Mouse (Mus musculus) 3T3-L1 (cell line): ENCODE measurements around the gene Rock2.

Experiments used
- DNase-seq: peaks from one replicate; pipeline ENCODE4 v3.0.0-alpha.2; 2015; ENCODE audit warnings: low read depth, low spot score

Rock2 gene

DNA sequence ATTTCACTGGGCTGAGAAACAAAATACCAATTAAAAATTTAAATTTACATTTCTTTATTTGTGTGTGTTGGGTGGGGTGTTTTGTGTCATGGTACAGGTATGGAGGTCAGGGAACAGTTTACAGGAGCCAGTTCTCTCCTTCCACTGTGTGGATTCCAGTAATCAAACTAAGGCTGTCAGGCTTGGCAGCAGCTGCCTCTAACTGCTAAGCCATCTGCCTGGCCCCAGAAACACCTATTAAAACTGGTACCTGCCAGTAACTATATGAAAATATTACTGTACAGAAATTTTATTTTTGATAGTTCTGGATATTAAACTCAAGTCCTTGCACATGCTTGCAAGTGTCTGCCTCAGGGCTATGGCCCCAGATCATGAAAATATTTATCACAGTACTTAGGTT, 4.1 kb downstream of the Rock2 start:
- DNase-seq = no peak

GRCm38 (mm10) chr12:16900625-16901222, 6.0 kb downstream of the Rock2 start:
- peak; percentile 48 for DNase-seq

- peak; percentile 31 for DNase-seq
Measured at GRCm38 (mm10) chr12:16903949-16904635, 9.4 kb downstream of the Rock2 start.

- no peak for DNase-seq
Measured at GRCm38 (mm10) chr12:16907282-16907846, 12.7 kb downstream of the Rock2 start.

GRCm38 (mm10) chr12:16907953-16908648, 13.4 kb downstream of the Rock2 start:
- DNase-seq = no peak

- no peak for DNase-seq
Measured at GRCm38 (mm10) chr12:16911524-16911923, 16.8 kb downstream of the Rock2 start.

GRCm38 (mm10) chr12:16912600-16912999, 17.9 kb downstream of the Rock2 start:
- DNase-seq = no peak

DNA sequence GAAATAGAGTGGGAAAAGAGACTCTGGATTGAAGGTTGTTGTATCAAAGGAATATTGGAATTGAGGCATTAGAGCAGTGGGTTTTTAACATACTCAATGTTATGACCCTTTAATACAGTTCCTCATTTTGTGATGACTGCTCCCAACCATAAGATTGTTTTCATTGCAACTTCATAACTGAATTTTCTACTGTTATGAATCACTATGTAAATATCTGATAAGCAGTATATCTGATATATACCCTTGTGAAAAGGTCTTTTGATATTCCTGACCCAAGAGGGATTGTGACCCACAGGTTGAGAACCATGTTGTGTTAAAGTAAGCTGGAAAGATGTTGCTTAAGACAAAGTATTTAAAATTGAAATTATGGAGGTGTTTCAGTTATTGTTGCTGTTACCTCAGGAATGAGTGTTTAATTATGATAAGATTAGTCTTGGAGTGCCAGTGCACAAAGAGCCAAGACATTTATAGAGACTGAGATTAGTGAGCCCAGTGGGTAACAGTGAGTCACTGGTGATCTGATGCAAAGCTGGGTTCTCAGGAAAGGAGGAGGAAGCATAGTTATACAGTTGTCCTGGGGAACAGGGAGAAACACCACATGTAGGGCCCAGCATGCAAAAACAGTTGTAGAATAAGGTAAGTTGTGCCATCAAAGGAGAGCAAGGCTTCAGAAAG, 25.6 kb downstream of the Rock2 start:
- peak; percentile 83 for DNase-seq

GRCm38 (mm10) chr12:16927889-16928288, 33.2 kb downstream of the Rock2 start:
- DNase-seq = no peak

DNA sequence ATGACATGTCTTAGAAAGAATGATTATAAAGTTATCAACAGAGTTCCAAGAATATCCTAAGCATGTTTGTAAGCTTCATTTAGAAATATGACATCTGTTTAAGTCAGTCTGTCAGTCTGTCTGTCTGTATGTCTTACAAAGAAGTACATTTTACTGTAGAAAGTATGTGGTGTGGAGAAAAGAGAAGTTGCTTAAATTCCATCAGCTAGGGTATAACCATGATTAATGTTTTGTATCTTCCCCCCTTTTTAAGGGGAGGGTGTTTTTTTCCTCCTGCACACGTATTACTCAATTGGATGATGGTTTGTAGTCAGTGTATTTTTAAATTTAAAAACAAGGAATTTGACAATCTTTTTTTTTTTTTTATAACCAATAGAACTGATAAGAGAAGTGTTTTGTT, 39.7 kb downstream of the Rock2 start:
- DNase-seq = no peak

- no peak for DNase-seq
Measured at GRCm38 (mm10) chr12:16941976-16942375, 47.3 kb downstream of the Rock2 start.

- DNase-seq = no peak
Measured at GRCm38 (mm10) chr12:16948239-16948638, 53.5 kb downstream of the Rock2 start.

DNA sequence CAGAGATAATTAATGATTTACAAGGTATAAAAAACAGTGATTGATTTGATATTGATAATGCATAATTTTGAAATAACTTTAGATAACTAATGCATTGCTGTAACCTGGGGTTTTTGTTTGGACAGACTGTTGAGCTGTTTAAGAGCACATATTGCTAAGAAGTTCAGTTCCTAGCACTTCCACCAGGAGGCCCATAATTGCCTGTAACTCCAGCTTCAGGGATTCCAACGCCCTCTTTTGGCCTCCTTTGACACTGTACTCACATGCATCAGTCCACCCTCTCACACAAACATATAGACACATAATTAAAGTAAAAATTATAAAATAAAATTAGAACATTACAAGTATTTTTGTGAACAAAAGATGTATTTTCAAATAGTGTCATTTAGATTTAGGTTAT, 64.2 kb downstream of the Rock2 start:
- DNase-seq = peak; percentile 72

GRCm38 (mm10) chr12:16963354-16963753, 68.7 kb downstream of the Rock2 start:
- DNase-seq = no peak

DNA sequence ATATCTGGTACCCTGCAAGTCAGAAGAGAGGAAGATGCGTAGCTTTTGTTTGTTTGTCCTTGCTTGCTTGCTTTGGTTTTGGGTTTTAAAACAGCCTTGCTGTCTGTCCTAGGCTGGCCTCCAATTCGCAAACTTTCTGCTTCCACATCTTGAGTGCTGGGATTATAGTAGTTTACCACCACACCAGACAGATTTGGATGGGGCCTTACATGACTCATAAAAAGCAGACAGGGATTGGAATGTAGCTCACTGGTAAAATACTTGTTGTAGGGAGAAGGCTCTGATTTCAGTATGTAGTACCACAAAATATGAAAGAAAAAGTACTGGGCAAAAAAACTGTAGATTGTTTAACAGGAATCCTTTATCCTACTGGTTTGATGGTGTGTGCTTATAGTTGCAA, 72.1 kb downstream of the Rock2 start:
- peak; percentile 72 for DNase-seq

GRCm38 (mm10) chr12:16977120-16977519, 82.4 kb downstream of the Rock2 start:
- no peak for DNase-seq

DNA sequence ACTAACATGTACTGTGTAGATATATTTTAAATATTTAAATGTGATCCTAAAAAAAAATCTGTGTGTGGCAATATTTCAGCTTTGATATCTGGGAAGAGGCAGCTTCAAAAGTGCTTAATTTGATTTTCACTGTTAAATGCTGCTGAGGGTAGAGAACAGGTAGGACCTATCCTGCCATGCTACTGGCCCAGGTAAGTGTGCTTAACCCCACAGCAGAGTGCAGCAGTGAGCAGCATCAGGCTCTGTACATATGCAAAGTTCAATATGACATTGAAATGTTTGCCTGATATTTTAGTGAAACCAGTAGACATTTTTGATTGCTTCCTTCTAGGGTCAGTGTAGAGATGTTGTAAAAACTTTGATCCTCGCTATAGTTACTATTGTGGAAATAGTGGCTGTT, 91.1 kb downstream of the Rock2 start:
- DNase-seq = no peak

DNA sequence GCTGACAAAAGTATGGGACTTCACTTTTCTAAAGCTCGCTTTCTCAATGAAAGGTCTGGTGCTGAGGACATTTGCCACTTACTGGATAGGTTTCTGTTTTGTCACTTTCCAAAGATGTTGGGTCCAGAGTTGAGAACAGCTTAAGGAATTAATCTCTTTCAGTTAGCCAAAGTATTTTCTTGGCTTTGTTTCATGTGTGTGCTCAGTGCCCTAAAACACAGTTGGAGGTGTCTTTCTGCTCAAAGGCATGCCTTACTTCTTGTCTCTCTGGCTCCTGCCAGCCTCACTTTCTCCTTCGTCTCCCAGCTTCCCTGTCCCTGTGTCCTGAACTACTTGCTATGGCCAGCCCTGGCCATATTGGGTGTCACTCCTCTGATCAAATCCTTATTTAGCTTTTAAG, 96.7 kb downstream of the Rock2 start:
- no peak for DNase-seq

- DNase-seq = no peak
Measured at GRCm38 (mm10) chr12:16992355-16992754, 97.7 kb downstream of the Rock2 start.

DNA sequence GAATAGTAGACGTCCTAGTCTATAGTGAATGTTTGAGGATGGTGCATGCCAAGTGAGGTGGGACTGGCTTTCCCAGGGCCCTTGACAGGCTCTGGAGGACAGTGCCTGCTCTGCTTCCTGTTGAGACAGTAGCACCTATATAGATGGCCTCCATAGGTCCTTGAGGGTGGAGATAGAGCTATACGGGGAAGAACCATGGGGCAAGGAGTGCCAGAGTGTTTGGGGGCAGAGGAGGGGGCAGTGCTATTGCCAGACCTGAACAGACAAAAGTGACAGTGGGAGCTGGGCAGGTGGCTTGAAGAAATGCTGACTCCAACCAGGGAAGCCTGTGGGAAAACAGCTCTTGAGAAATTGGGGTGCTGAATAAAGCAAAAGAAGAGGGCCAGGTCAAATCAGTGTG, 99.6 kb downstream of the Rock2 start:
- DNase-seq = no peak

DNA sequence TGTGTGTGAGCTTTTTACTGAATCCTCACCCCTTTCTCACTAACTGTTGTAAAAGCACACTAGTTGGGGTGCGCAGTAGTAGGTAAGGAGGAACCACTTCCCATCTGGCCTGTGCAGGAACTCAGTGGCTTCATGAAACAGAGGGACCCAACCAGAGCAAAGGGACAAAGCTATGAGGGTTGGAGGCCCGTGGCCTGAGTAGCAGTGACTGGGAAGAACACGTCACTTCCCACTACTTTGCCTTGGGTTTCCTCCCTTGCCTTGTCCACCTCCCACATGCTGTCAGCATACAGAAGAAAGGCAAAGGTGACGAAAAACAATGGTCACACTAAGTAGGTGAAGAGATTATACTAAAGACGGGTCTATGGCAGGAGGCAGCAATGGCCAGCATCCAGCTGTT, 101.6 kb downstream of the Rock2 start:
- no peak for DNase-seq

GRCm38 (mm10) chr12:16996886-16997462, 102.3 kb downstream of the Rock2 start:
- peak; percentile 22 for DNase-seq
